Mouse (Mus musculus) gastrocnemius, postnatal 4 days (tissue): ENCODE results near the gene Fat3. TPM values are rescaled to one million over a fixed set of nuclear protein-coding genes. Genes with fewer than 3 reads are reported as not detected.

Source experiments
- DNase-seq, 2 experiments: peaks; one replicate each; pipeline ENCODE4 v3.0.0; 2021 to 2022; ENCODE audit warnings: low spot score in 2 of 2, mixed read lengths in 2 of 2
- total RNA-seq, 2 experiments: library from RNA; stranded (reverse); gene quantifications; 2 replicates each; pipeline ENCODE4 v1.2.3; 2021

Fat3 gene
- total RNA-seq, 2 experiments from 2014 or later = 4.1 to 5.6 TPM

DNA sequence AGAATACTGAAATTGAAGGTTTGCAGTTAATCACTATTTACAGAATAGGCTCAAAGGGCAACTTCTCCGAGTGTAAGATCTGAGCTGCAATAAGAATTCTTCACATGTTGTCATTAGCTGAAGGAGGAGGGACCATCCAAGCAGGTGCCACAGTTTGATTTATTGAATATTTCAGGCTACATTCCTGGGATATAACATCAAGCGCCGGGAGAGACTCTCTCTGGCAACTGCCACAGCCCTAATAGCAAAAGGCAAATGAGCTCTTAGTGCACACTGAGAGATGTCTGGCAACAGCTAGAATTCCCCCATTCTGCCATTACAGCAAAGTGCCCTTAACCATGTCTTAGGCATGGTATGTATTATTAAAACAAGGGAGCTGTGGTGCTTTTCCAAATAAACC, 61.1 kb downstream of the Fat3 start:
- DNase-seq = no peak

DNA sequence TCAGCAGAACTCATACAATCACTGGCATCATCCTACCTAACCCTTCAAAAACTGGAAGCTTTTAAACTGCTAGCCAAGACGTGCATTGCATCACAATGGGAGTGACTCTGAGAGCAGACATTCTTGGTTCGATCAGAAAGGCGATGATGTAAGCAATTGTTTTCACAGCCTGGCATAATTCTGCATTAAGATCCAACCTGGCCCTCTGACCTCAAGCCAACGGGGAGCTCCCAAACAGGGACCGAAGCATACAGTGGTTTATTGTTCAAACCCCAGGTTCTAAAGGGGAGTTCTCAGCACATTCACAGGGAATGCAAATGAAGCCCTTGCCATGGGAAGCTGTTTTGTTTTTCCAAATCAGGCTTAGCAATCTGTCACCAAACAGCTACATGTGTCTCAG, 63.3 kb downstream of the Fat3 start:
- DNase-seq = no peak

- DNase-seq = no peak
These were observed 72.5 kb downstream of the Fat3 start for GRCm38 (mm10) chr9:16428589-16428988.

DNA sequence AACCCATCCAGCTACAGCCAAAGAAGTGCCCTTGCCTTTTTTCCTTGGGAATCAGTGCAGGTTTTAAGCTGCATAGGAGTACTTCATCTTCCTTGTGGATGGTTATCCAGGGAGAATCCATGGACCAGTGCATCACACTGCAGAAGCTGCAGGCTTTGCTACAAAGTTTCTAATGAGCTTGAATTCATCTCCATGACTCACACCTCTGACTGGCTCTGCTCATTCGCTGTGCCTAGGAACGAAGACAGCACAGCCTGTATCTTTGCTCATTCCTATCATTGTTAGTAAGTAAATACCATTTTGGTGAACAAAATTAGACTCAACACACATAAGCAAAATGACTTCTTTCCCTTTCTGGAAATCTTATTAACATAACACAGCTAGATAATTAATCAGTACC, 78.4 kb downstream of the Fat3 start:
- no peak for DNase-seq

DNA sequence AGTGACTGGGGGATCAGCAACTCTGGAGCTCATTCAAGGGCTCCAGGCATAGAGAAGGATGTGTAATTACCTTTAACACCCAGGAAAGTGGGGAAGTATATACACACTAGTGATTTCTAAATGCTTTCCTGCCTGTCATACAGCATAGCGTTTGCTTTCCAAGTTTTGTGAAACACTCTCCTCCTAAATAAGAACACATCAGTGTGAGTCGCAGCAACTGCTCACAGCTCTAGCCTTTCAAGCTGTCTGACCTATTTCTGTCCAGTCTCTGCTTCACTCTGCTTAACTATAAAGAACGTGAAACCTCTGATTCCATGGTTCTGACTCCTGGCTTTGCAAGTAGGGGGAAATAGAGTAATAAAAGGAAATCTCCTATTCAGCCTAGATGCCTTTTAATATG, 98.3 kb downstream of the Fat3 start:
- DNase-seq = no peak

DNA sequence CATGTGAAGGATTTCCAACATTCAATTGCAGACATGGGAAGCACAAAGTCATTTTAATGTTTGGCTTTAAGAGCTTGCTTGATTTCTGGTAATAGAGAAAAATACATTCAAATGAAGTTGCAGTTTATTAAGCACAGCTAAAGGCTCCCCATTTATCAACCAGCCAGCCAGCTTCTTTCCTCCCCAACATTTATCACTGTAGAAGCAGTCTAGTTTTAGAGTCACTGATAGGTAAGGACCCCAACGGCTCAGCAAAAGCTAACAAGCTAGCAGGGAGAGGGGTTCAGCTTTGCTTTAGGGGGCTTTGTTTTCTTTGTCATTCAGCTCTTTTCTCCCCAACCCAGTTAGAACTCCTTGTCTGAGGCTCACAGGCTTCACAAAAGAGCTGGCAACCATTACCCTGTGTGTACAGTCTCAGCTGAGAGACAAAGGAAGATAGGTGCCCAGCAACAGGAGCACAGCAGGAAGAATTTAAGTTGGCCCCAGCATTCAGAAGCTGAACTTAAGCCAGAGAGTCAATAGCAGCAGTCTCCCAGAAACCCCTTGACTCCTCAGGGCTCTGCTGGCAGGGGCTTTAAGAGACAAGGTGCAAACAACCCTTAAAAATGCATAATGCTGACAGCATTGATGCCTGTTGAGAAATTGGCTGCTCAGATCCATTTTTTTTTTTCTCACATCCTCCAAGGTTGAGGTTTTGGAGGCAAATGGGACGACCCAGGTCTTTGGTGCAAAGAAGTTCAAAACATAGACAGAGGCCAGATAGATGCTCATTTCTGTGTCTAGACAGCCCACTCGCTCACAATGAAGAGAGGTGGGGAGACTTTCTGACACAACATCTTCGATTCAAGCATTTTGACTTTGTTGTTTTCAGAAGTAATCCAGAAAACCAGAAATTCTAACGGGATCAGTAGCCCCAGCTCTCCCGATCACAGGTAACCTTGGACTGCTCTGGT, 102.1 kb downstream of the Fat3 start:
- no peak for DNase-seq

- no peak for DNase-seq
These were observed 111.9 kb downstream of the Fat3 start for GRCm38 (mm10) chr9:16389141-16389540.

- no peak for DNase-seq
These were observed 113.6 kb downstream of the Fat3 start for GRCm38 (mm10) chr9:16387527-16387926.

- DNase-seq = no peak
These were observed 137.4 kb downstream of the Fat3 start for GRCm38 (mm10) chr9:16363713-16364112.

DNA sequence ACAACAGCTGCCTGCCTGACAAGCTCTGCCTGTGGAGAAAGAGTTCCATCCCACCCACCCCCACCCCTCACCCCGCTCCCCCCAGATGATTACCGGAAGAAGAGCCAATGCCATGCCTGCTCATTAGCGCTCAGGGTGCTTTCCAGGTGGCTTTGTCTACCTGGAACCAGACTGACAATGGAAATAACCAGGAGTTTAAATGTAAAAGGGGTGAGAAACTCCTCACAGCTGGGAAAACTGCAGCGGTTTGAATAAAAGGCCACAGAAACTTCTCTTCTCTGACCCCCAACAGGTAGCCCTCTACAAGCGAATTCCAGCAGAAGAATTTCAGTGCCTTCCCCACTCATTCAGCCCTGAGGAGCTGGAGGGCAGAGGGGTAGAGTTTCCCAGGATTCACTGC, 139.3 kb downstream of the Fat3 start:
- no peak for DNase-seq

GRCm38 (mm10) chr9:16356636-16357035, 144.4 kb downstream of the Fat3 start:
- no peak for DNase-seq

DNA sequence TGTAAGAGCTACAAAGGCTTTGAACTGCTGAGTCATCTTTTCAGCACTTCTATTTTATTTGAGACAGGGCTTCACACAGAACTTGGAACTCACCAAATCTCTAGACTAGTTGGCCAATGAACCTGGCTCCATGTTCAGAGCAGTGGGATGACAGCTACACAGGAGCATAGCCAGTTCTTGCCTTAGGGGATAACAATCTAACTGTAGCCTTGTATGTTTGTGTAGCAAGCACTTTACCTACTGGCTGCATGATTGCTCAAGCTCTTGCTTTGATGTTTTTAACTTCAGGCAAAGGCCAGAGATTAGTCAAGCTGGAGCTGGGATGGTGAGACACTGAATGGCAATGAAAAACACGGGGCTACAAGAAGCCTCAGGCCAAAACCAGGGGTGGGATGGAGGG, 146.2 kb downstream of the Fat3 start:
- DNase-seq = no peak

DNA sequence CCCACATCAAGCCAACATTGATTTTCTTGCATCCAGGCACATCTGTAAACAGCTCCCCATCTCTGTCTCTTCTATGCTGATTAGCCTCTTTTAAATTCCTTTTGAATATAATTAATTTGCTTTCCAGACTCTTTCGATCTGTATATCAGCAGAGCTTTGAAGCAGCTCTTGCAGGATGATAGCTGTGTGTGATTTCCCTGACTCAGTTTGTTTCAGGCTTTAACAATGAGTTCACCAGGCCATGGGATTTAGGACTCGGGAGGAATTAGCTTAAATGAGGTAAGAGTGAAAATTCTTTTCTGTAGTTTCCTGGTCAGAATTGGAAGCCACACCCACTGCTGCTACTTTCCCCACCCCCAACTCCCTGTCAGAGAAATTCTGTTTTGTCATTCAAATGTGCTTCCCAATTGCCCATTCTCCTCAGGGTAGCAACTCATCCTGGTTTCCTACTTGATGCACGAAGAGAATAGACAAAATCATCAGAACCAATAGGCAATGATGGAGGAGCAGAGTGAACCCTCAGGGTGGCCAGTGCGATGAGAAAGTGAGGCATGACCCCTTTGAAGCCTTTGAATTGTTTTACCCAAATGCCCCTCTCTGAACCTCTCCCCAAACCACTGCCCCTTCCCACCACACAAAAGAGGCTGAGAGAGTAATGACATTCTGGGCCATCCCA, 147.9 kb downstream of the Fat3 start:
- DNase-seq = no peak

- no peak for DNase-seq
These were observed 148.5 kb downstream of the Fat3 start for GRCm38 (mm10) chr9:16352486-16353048.

GRCm38 (mm10) chr9:16344902-16345855, 155.9 kb downstream of the Fat3 start:
- DNase-seq = no peak

DNA sequence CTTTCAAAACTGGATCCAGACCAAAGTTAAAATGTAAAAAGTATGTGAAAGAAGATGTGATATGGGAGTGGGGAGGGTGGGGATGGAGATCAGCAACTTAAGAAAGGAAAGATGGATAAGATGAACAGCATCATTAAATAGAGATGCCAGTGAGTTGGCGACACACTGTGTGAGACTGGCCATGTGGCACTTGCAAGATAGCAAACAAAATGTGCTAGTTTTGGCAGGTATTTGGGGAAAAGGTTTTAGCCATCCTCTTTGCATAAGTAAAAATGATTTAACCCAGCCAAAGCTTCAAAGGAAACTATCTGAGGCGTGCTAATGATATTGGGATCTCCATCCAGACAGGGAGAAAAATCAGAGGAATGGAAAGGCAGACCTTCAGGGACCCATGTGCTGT, 157.9 kb downstream of the Fat3 start:
- DNase-seq = no peak

- DNase-seq = no peak
These were observed 158.5 kb downstream of the Fat3 start for GRCm38 (mm10) chr9:16342577-16342976.

DNA sequence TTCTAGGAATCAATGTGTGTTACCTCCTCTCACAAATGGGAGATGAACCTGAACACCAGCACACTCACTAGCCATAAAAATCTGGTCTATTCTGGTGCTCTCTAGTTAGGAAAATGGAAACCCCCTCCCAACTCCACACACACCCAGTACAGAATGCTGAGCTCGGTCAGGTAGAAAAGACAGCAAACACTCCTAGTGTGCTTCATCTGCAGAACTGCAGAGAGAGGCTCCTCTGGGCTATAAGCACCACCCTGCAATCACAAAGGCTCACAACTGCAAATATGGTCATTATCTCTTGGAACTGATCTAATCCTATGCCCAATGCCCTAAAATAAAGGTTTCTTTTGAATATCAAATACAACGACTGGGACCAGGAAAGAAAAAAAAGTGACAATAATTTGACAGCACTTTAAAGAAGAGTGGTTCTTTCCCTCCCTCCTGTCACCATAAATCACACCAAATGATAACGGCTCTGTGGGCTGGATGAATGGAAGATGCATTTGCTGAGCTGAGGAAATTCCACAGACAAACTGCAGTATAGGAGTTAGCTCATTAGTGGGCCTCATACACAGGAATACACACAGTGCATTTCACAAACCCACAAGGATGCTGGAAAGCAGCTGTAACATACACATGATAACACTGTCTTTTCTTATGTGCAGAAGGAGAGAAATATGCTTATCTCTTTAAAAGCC, 170.6 kb downstream of the Fat3 start:
- DNase-seq = no peak

DNA sequence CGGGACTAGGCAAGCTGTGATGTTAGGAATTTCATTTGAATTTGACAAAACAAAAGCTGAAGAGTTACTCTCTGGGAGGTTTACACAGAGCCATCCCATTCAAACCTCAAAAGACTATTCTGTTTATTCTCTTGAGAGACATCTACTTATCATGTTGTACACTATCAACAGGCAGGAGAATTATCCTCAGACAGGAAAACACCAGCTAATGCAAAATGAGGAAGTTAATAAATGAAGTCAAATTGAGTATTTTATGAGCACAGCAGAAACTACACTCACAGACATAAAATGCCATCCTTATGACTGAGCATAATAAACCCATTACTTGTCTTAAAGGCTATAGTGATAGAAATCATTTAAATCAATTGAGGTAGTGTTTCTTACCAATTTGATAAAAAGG, 182.1 kb downstream of the Fat3 start:
- no peak for DNase-seq

- no peak for DNase-seq
These were observed 188.4 kb downstream of the Fat3 start for GRCm38 (mm10) chr9:16312599-16313197.
